Mouse (Mus musculus): ENCODE results near the gene Nrtn. TPM values are rescaled to one million over a fixed set of nuclear protein-coding genes. Genes with fewer than 3 reads are reported as not detected.

Gene Nrtn
- polyA plus RNA-seq, 1 experiment from 2014 or later: 19.8 TPM

- H3K27ac ChIP-seq: peak overlapping the region; percentile 85
- 25% methylated on average over 22 of the region's 22 CpGs for WGBS
- H3K27me3 ChIP-seq: no peaks in the 10 kb centered on the region
- H3K9ac ChIP-seq: peak overlapping the region; percentile 84
- peaks cover 14% of the 10 kb centered on the region for H3K36me3 ChIP-seq
- no peak for ATAC-seq (replicated peaks; ENCODE audit: insufficient number of reproducible peaks, insufficient read depth, low FRiP score, low read depth)
- H3K9me3 ChIP-seq (replicated peaks): no peaks in the 10 kb centered on the region
- H3K4me2 ChIP-seq: peak overlapping the region; percentile 88
- peak overlapping the region; percentile 89 for H3K4me3 ChIP-seq
- peaks cover 38% of the 10 kb centered on the region for H3K4me1 ChIP-seq (replicated peaks)
These were observed 41.2 kb downstream of the Nrtn start for GRCm38 (mm10) chr17:56715914-56716654.

GRCm38 (mm10) chr17:56715360-56715759, 42.0 kb downstream of the Nrtn start:
- ATAC-seq (replicated peaks; ENCODE audit: insufficient number of reproducible peaks, insufficient read depth, low FRiP score, low read depth): no peak
- peak overlapping the region; percentile 89; the same call in 1 of the 2 replicates for H3K4me3 ChIP-seq
- no peak overlapping the region for H3K27ac ChIP-seq
- peaks cover 34% of the 10 kb centered on the region for H3K4me1 ChIP-seq (replicated peaks)
- no peaks in the 10 kb centered on the region for H3K9me3 ChIP-seq (replicated peaks)
- H3K36me3 ChIP-seq: peaks cover 19% of the 10 kb centered on the region
- 52% methylated on average over 11 of the region's 11 CpGs for whole genome bisulfite sequencing
- peak overlapping the region; percentile 88; the same call in 1 of the 2 replicates for H3K4me2 ChIP-seq
- H3K9ac ChIP-seq: 0 out of 2 replicates have a peak overlapping the region, but pooled peaks have one; percentile 13
- no peaks in the 10 kb centered on the region for H3K27me3 ChIP-seq

GRCm38 (mm10) chr17:56709708-56710107, 47.6 kb downstream of the Nrtn start:
- H3K4me1 ChIP-seq (replicated peaks): no peaks in the 10 kb centered on the region
- H3K9me3 ChIP-seq (replicated peaks): no peaks in the 10 kb centered on the region
- H3K36me3 ChIP-seq: peaks cover 74% of the 10 kb centered on the region
- no peak overlapping the region for H3K4me3 ChIP-seq
- no peak overlapping the region for H3K4me2 ChIP-seq
- H3K27me3 ChIP-seq: no peaks in the 10 kb centered on the region
- 81% methylated on average over 3 of the region's 3 CpGs for WGBS
- no peak overlapping the region for H3K9ac ChIP-seq
- no peak for ATAC-seq (replicated peaks; ENCODE audit: insufficient number of reproducible peaks, insufficient read depth, low FRiP score, low read depth)
- no peak overlapping the region for H3K27ac ChIP-seq

GRCm38 (mm10) chr17:56708692-56709091, 48.6 kb downstream of the Nrtn start:
- no peak overlapping the region for H3K27ac ChIP-seq

GRCm38 (mm10) chr17:56706515-56706914, 50.8 kb downstream of the Nrtn start:
- Histone ChIP-seq H3K9me3 (replicated peaks) (no peaks in the 10 kb centered on the region), H3K4me1 (replicated peaks) (no peaks in the 10 kb centered on the region), H3K4me2 (no peak overlapping the region), H3K27me3 (no peaks in the 10 kb centered on the region), H3K9ac (no peak overlapping the region), H3K27ac (no peak overlapping the region), H3K4me3 (no peak overlapping the region), H3K36me3 (peaks cover 95% of the 10 kb centered on the region)
- no peak for ATAC-seq (replicated peaks; ENCODE audit: insufficient number of reproducible peaks, insufficient read depth, low FRiP score, low read depth)
- 91% methylated on average over 1 of the region's 1 CpGs for WGBS

More at GRCm38 (mm10) chr17:56708692-56709091, 48.6 kb downstream of the Nrtn start:
- no peak for ATAC-seq (replicated peaks; ENCODE audit: insufficient number of reproducible peaks, insufficient read depth, low FRiP score, low read depth)
- Histone ChIP-seq H3K9ac (no peak overlapping the region), H3K4me2 (no peak overlapping the region), H3K4me3 (no peak overlapping the region), H3K4me1 (replicated peaks) (no peaks in the 10 kb centered on the region), H3K9me3 (replicated peaks) (no peaks in the 10 kb centered on the region), H3K27me3 (no peaks in the 10 kb centered on the region), H3K36me3 (peaks cover 83% of the 10 kb centered on the region)
- 79% methylated on average over 4 of the region's 4 CpGs for WGBS

GRCm38 (mm10) chr17:56703038-56703437, 54.3 kb downstream of the Nrtn start:
- H3K4me2 ChIP-seq: no peak overlapping the region
- no peaks in the 10 kb centered on the region for H3K27me3 ChIP-seq
- no peak overlapping the region for H3K9ac ChIP-seq
- peaks cover 96% of the 10 kb centered on the region for H3K36me3 ChIP-seq
- WGBS: 73% methylated on average over 4 of the region's 4 CpGs
- no peak for ATAC-seq (replicated peaks; ENCODE audit: insufficient number of reproducible peaks, insufficient read depth, low FRiP score, low read depth)
- H3K4me3 ChIP-seq: no peak overlapping the region
- no peaks in the 10 kb centered on the region for H3K4me1 ChIP-seq (replicated peaks)
- no peaks in the 10 kb centered on the region for H3K9me3 ChIP-seq (replicated peaks)
- H3K27ac ChIP-seq: no peak overlapping the region

Other genes starting within 250 kb of the Nrtn start
- gene Znrf4, start 245.1 kb downstream of the Nrtn start, polyA plus RNA-seq (2015; fragmentation: Nextera tagmentation; extraction: Ambion mirVana): not detected in 2 replicates
- 0.23 and 1.0 TPM in 2 replicates for gene Gm20219, start 203.1 kb downstream of the Nrtn start, polyA plus RNA-seq (2015; fragmentation: Nextera tagmentation; extraction: Ambion mirVana)
- gene Safb2, start 172.9 kb downstream of the Nrtn start, polyA plus RNA-seq (2015; fragmentation: Nextera tagmentation; extraction: Ambion mirVana): 52.2 and 63.9 TPM in 2 replicates
- gene Safb, start 172.7 kb downstream of the Nrtn start, polyA plus RNA-seq (2015; fragmentation: Nextera tagmentation; extraction: Ambion mirVana): 71.2 and 76.0 TPM in 2 replicates
- gene 2410015M20Rik, start 147.8 kb downstream of the Nrtn start, polyA plus RNA-seq (2015; fragmentation: Nextera tagmentation; extraction: Ambion mirVana): 289 and 331 TPM in 2 replicates
- 1,116 and 1,311 TPM in 2 replicates for gene Rpl36, start 144.1 kb downstream of the Nrtn start, polyA plus RNA-seq (2015; fragmentation: Nextera tagmentation; extraction: Ambion mirVana)
- gene Lonp1, start 130.6 kb downstream of the Nrtn start, polyA plus RNA-seq (2015; fragmentation: Nextera tagmentation; extraction: Ambion mirVana): 46.4 and 57.4 TPM in 2 replicates
- gene Catsperd, start 129.4 kb downstream of the Nrtn start, polyA plus RNA-seq (2015; fragmentation: Nextera tagmentation; extraction: Ambion mirVana): 0.09 and 0.13 TPM in 2 replicates
- gene Ranbp3, start 84.2 kb downstream of the Nrtn start, polyA plus RNA-seq (2015; fragmentation: Nextera tagmentation; extraction: Ambion mirVana): 51.9 and 65.2 TPM in 2 replicates
- gene Ndufa11, start 39.8 kb downstream of the Nrtn start, polyA plus RNA-seq (2015; fragmentation: Nextera tagmentation; extraction: Ambion mirVana): 912 and 1,025 TPM in 2 replicates
- 11.6 and 16.5 TPM in 2 replicates for gene Vmac, start 39.5 kb downstream of the Nrtn start, polyA plus RNA-seq (2015; fragmentation: Nextera tagmentation; extraction: Ambion mirVana)
- 28.3 and 37.6 TPM in 2 replicates for gene Dus3l, start 7.2 kb upstream of the Nrtn start, polyA plus RNA-seq (2015; fragmentation: Nextera tagmentation; extraction: Ambion mirVana)
- gene Prr22, start 12.7 kb upstream of the Nrtn start, polyA plus RNA-seq (2015; fragmentation: Nextera tagmentation; extraction: Ambion mirVana): 0.92 and 1.1 TPM in 2 replicates
- 4.8 and 6.3 TPM in 2 replicates for gene Rfx2, start 73.5 kb upstream of the Nrtn start, polyA plus RNA-seq (2015; fragmentation: Nextera tagmentation; extraction: Ambion mirVana)
- not detected in 2 replicates for gene Acsbg2, start 116.9 kb upstream of the Nrtn start, polyA plus RNA-seq (2015; fragmentation: Nextera tagmentation; extraction: Ambion mirVana)
- 0.30 and 0.43 TPM in 2 replicates for gene 1700061G19Rik, start 117.9 kb upstream of the Nrtn start, polyA plus RNA-seq (2015; fragmentation: Nextera tagmentation; extraction: Ambion mirVana)
- gene Mllt1, start 177.9 kb upstream of the Nrtn start, polyA plus RNA-seq (2015; fragmentation: Nextera tagmentation; extraction: Ambion mirVana): 25.8 and 35.3 TPM in 2 replicates
- gene Acer1, start 224.6 kb upstream of the Nrtn start, polyA plus RNA-seq (2015; fragmentation: Nextera tagmentation; extraction: Ambion mirVana): 0.08 TPM in 1 of 2 replicates, not detected in the other
- gene Clpp, start 232.8 kb upstream of the Nrtn start, polyA plus RNA-seq (2015; fragmentation: Nextera tagmentation; extraction: Ambion mirVana): 103 and 114 TPM in 2 replicates
- gene Alkbh7, start 239.8 kb upstream of the Nrtn start, polyA plus RNA-seq (2015; fragmentation: Nextera tagmentation; extraction: Ambion mirVana): 52.1 and 52.4 TPM in 2 replicates
- gene Pspn, start 242.5 kb upstream of the Nrtn start, polyA plus RNA-seq (2015; fragmentation: Nextera tagmentation; extraction: Ambion mirVana): 0.33 TPM in 1 of 2 replicates, not detected in the other

Data from heart, embryonic 15.5 days (tissue).